Comparison of ENCODE assay signal across 8 mouse cellular contexts in the genomic region with DNA sequence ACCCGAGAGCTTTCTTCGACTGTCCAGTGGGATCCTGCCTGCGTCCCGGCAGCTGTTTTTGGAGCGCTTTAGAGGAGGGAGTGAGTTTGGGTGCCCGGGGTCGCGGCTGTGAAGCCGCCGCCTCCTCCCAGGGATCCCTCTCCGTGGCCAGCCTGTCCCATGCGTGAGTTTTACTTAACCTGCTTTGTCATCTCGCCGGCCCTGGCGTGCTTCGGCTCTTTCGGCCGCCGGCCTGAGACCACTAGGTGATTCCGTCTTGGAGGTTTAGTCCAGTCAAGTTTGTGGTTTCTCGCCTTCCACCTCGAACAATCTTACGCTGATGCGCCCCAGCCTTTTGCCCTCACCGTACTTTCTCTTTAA. TPM values are rescaled to one million over a fixed set of nuclear protein-coding genes. Genes with fewer than 3 reads are reported as not detected.
DNase-seq lines count a peak whose midpoint lies in the region; ATAC-seq and TF ChIP-seq lines count a peak whose summit lies in the region.

No protein-coding gene starts in this region.

- peak overlapping the region; percentile 90 for H3K9ac ChIP-seq in hindbrain, postnatal 0 days (replicated peaks; ENCODE audit: low read length)
- peak overlapping the region; percentile 76 for H3K9ac ChIP-seq in midbrain, embryonic 16.5 days (ENCODE audit: low read depth, low read length)

- under 1% methylated on average over 25 of the region's 25 CpGs for WGBS in kidney, adult 2 months
- WGBS in hindbrain, postnatal 0 days = under 1% methylated on average over 25 of the region's 25 CpGs
- under 1% methylated on average over 24 of the region's 25 CpGs for WGBS in midbrain, embryonic 16.5 days

- H3K27me3 ChIP-seq in kidney, adult 2 months (replicated peaks; ENCODE audit: control insufficient read depth, insufficient read depth, low read length) = no peaks in the 10 kb centered on the region
- no peaks in the 10 kb centered on the region for H3K27me3 ChIP-seq in hindbrain, postnatal 0 days (ENCODE audit: insufficient read depth, low read length)
- H3K27me3 ChIP-seq in midbrain, embryonic 16.5 days (ENCODE audit: control insufficient read depth, insufficient read depth, low read depth, low read length) = no peaks in the 10 kb centered on the region; the same call in none of the 2 replicates

- H3K4me2 ChIP-seq in hindbrain, postnatal 0 days (ENCODE audit: low read depth, low read length) = peak overlapping the region; percentile 86
- peak overlapping the region; percentile 69 for H3K4me2 ChIP-seq in midbrain, embryonic 16.5 days (ENCODE audit: low read length)

- no peak; the same call in 1 of the 2 replicates for ATAC-seq in hindbrain, postnatal 0 days
- peak; percentile 89; the same call in 1 of the 2 replicates for ATAC-seq in midbrain, embryonic 16.5 days

- H3K36me3 ChIP-seq in kidney, adult 2 months (ENCODE audit: control insufficient read depth, insufficient read depth, low read length) = peaks cover 2% of the 10 kb centered on the region; the same call in 1 of the 2 replicates
- H3K36me3 ChIP-seq in hindbrain, postnatal 0 days (ENCODE audit: insufficient read depth, low read length) = no peaks in the 10 kb centered on the region; the same call in 1 of the 2 replicates
- H3K36me3 ChIP-seq in midbrain, embryonic 16.5 days (ENCODE audit: control insufficient read depth, insufficient read depth, low read length) = peaks cover 3% of the 10 kb centered on the region; the same call in 1 of the 2 replicates

- no peak for TF ChIP-seq POLR2A in kidney, adult 2 months (IDR thresholded peaks at IDR 0.05; ENCODE audit: low read depth, low read length)

- TF ChIP-seq CTCF in kidney, adult 2 months (conservative IDR thresholded peaks at IDR 0.05; ENCODE audit: insufficient read depth, insufficient read length, low read depth, low read length) = no peak
- no peak for TF ChIP-seq CTCF in hindbrain, postnatal 0 days (IDR thresholded peaks at IDR 0.05; ENCODE audit: low read depth)

- DNase-seq in kidney, adult 2 months = no peak
- DNase-seq in kidney, adult 18-20 months = no peak
- peak; percentile 20 for DNase-seq in c-Kit-positive CD71-positive TER-119-negative erythroid progenitor cells, embryonic 14.5 days (ENCODE audit: low read depth)
- peak; percentile 17 for DNase-seq in hindbrain, postnatal 0 days (ENCODE audit: low spot score)
- DNase-seq in thymus, postnatal 14 days = no peak
- no peak for DNase-seq in B cell, adult 2 months
- DNase-seq in frontal cortex, postnatal 14 days (ENCODE audit: low spot score in 2 of 2) = no peak

- H3K27ac ChIP-seq in kidney, adult 2 months (ENCODE audit: insufficient read depth, low read depth, low read length) = no peak overlapping the region; the same call in 1 of the 2 replicates
- peak overlapping the region; percentile 85 for H3K27ac ChIP-seq in hindbrain, postnatal 0 days
- H3K27ac ChIP-seq in midbrain, embryonic 16.5 days (ENCODE audit: low read length) = peak overlapping the region; percentile 82

- H3K4me1 ChIP-seq in kidney, adult 2 months (ENCODE audit: control insufficient read depth, insufficient read depth, low read length) = 0 out of 2 replicates have a peak, but pooled peaks cover 4% of the 10 kb centered on the region
- 0 out of 2 replicates have a peak, but pooled peaks cover 4% of the 10 kb centered on the region for H3K4me1 ChIP-seq in hindbrain, postnatal 0 days (ENCODE audit: insufficient read depth, low read length)
- peaks cover 9% of the 10 kb centered on the region for H3K4me1 ChIP-seq in midbrain, embryonic 16.5 days (ENCODE audit: control insufficient read depth, insufficient read depth, low read length)

- H3K4me3 ChIP-seq in kidney, adult 2 months (ENCODE audit: insufficient read depth, low read depth, low read length) = peak overlapping the region; percentile 77
- H3K4me3 ChIP-seq in hindbrain, postnatal 0 days (ENCODE audit: low read length) = peak overlapping the region; percentile 98
- H3K4me3 ChIP-seq in midbrain, embryonic 16.5 days (ENCODE audit: low read depth, low read length) = peak overlapping the region; percentile 59

- H3K9me3 ChIP-seq in hindbrain, postnatal 0 days (ENCODE audit: low read length) = no peaks in the 10 kb centered on the region
- no peaks in the 10 kb centered on the region for H3K9me3 ChIP-seq in midbrain, embryonic 16.5 days (replicated peaks; ENCODE audit: control insufficient read depth, low read length, poor library complexity, severe bottlenecking)

RNA-seq across cellular contexts. Expression of a gene that starts 4.5 kb away (rescaled TPM):
- polyA plus RNA-seq in kidney, adult 2 months (2012; rRNA removed) = 42.9 and 48.7 TPM in 2 replicates
- total RNA-seq in hindbrain, postnatal 0 days (2014; rRNA removed) = 13.5 and 27.2 TPM in 2 replicates
- polyA plus RNA-seq in hindbrain, postnatal 0 days (2015; fragmentation: Nextera tagmentation; extraction: Ambion mirVana) = 15.4 and 17.6 TPM in 2 replicates
- polyA plus RNA-seq in midbrain, embryonic 16.5 days (2015; fragmentation: Nextera tagmentation; extraction: Ambion mirVana) = 32.0 and 33.8 TPM in 2 replicates

RNA-seq across cellular contexts. Expression of a gene that starts 12.9 kb away (rescaled TPM):
- polyA plus RNA-seq in kidney, adult 2 months (2012; rRNA removed) = 23.5 and 26.2 TPM in 2 replicates
- total RNA-seq in hindbrain, postnatal 0 days (2014; rRNA removed) = 35.8 and 48.5 TPM in 2 replicates
- polyA plus RNA-seq in hindbrain, postnatal 0 days (2015; fragmentation: Nextera tagmentation; extraction: Ambion mirVana) = 37.1 and 40.4 TPM in 2 replicates
- 51.4 and 54.8 TPM in 2 replicates for polyA plus RNA-seq in midbrain, embryonic 16.5 days (2015; fragmentation: Nextera tagmentation; extraction: Ambion mirVana)

RNA-seq across cellular contexts. Expression of a gene that starts 40.5 kb away (rescaled TPM):
- 15.4 and 16.5 TPM in 2 replicates for polyA plus RNA-seq in kidney, adult 2 months (2012; rRNA removed)
- total RNA-seq in hindbrain, postnatal 0 days (2014; rRNA removed) = 18.0 and 24.1 TPM in 2 replicates
- 26.3 and 27.9 TPM in 2 replicates for polyA plus RNA-seq in hindbrain, postnatal 0 days (2015; fragmentation: Nextera tagmentation; extraction: Ambion mirVana)
- polyA plus RNA-seq in midbrain, embryonic 16.5 days (2015; fragmentation: Nextera tagmentation; extraction: Ambion mirVana) = 33.4 and 34.6 TPM in 2 replicates

Comparison
In these comparisons a context has a peak if more than half of its experiments do, and no peak if none do; other contexts are left out.
1. DNase-seq: peak in c-Kit-positive CD71-positive TER-119-negative erythroid progenitor cells, embryonic 14.5 days (single experiment) and hindbrain, postnatal 0 days (single experiment); none in kidney, adult 2 months (single experiment), kidney, adult 18-20 months (single experiment), thymus, postnatal 14 days (single experiment), B cell, adult 2 months (0 of 2) and frontal cortex, postnatal 14 days (0 of 2).
2. Peak in every context shown above with its lines, with median percentiles within 50 percentile points of each other: H3K4me3 ChIP-seq.